Mouse (Mus musculus) kidney, adult 9 months (tissue): ENCODE measurements around the gene Fam214b.

Source experiments
- DNase-seq: peaks from one replicate; pipeline ENCODE4 v3.0.0; 2022

The Fam214b gene

GRCm38 (mm10) chr4:43045659-43046302 lies at the start of gene Fam214b:
Fam214b (minus strand) TSS chr4:43046220.
- peak; percentile 100 for DNase-seq

GRCm38 (mm10) chr4:43091183-43091582 lies 45.2 kb upstream of the Fam214b start:
- DNase-seq, result no peak

- DNase-seq, result no peak
Observed at GRCm38 (mm10) chr4:43089950-43090349, 43.9 kb upstream of the Fam214b start.

GRCm38 (mm10) chr4:43082458-43082857 lies 36.4 kb upstream of the Fam214b start:
- DNase-seq, result no peak

GRCm38 (mm10) chr4:43078071-43078718 lies 32.2 kb upstream of the Fam214b start:
- DNase-seq, result no peak

- DNase-seq, result no peak
Observed at GRCm38 (mm10) chr4:43074923-43075322, 28.9 kb upstream of the Fam214b start.

GRCm38 (mm10) chr4:43065471-43065870 lies 19.5 kb upstream of the Fam214b start:
- no peak for DNase-seq

GRCm38 (mm10) chr4:43060286-43060685 lies 14.3 kb upstream of the Fam214b start:
- peak; percentile 23 for DNase-seq

GRCm38 (mm10) chr4:43059697-43060096 lies 13.7 kb upstream of the Fam214b start:
- no peak for DNase-seq

- DNase-seq, result peak; percentile 92
Observed at GRCm38 (mm10) chr4:43058753-43059654, 13.0 kb upstream of the Fam214b start, which contains the start of gene Unc13b. Unc13b (plus strand) TSS chr4:43058953.

- DNase-seq, result no peak
Observed at GRCm38 (mm10) chr4:43058392-43058752, 12.4 kb upstream of the Fam214b start.

GRCm38 (mm10) chr4:43057654-43058053 lies 11.6 kb upstream of the Fam214b start:
- DNase-seq, result no peak

GRCm38 (mm10) chr4:43052627-43053026 lies 6.6 kb upstream of the Fam214b start:
- peak; percentile 80 for DNase-seq

- peak; percentile 92 for DNase-seq
Observed at GRCm38 (mm10) chr4:43047231-43047630, 1.2 kb upstream of the Fam214b start.

GRCm38 (mm10) chr4:43046607-43047006 lies 587 bp upstream of the Fam214b start:
- DNase-seq, result no peak

GRCm38 (mm10) chr4:43045285-43045658 lies 748 bp downstream of the Fam214b start:
- DNase-seq, result no peak

GRCm38 (mm10) chr4:43044673-43045072 lies 1.3 kb downstream of the Fam214b start:
- peak; percentile 60 for DNase-seq

GRCm38 (mm10) chr4:43043644-43044357 lies 2.2 kb downstream of the Fam214b start:
- DNase-seq, result peak; percentile 66

GRCm38 (mm10) chr4:43040881-43041547 lies 5.0 kb downstream of the Fam214b start:
- DNase-seq, result no peak

- peak; percentile 98 for DNase-seq
Observed at GRCm38 (mm10) chr4:43040114-43040572, 5.9 kb downstream of the Fam214b start.

- no peak for DNase-seq
Observed at GRCm38 (mm10) chr4:43039609-43040008, 6.4 kb downstream of the Fam214b start.
